Mouse (Mus musculus): Measurements from ENCODE around the gene Zdhhc16. TPM values are rescaled to one million over a fixed set of nuclear protein-coding genes. Genes with fewer than 3 reads are reported as not detected.
"Not testable (repeated sequence)": the region's sequence is repeated elsewhere in the genome, so short reads cannot be mapped to it uniquely, and the experiment has no call there.

The Zdhhc16 gene
- total RNA-seq, 2 experiments from 2014 or later: 33.5 to 54.9 TPM

GRCm38 (mm10) chr19:41912121-41913080, 20.9 kb upstream of the Zdhhc16 start:
- ATAC-seq (replicated peaks; ENCODE audit: poor library complexity): no peak

GRCm38 (mm10) chr19:41913774-41914591, 19.3 kb upstream of the Zdhhc16 start:
- peak; percentile 40 for ATAC-seq (replicated peaks; ENCODE audit: poor library complexity)

GRCm38 (mm10) chr19:41914592-41914882, 18.7 kb upstream of the Zdhhc16 start:
- ATAC-seq (replicated peaks; ENCODE audit: poor library complexity): not testable (repeated sequence)

- no peak for ATAC-seq (replicated peaks; ENCODE audit: poor library complexity)
Measured at GRCm38 (mm10) chr19:41915294-41915693, 18.0 kb upstream of the Zdhhc16 start.

- ATAC-seq (replicated peaks; ENCODE audit: poor library complexity): peak; percentile 70
Measured at GRCm38 (mm10) chr19:41916853-41917252, 16.4 kb upstream of the Zdhhc16 start.

- no peak for ATAC-seq (replicated peaks; ENCODE audit: poor library complexity)
Measured at GRCm38 (mm10) chr19:41919471-41919870, 13.8 kb upstream of the Zdhhc16 start.

GRCm38 (mm10) chr19:41920412-41921067, 12.7 kb upstream of the Zdhhc16 start:
- ATAC-seq (replicated peaks; ENCODE audit: poor library complexity): no peak

GRCm38 (mm10) chr19:41932686-41933085, 594 bp upstream of the Zdhhc16 start:
- peak; percentile 70 for ATAC-seq (replicated peaks; ENCODE audit: poor library complexity)

- ATAC-seq (replicated peaks; ENCODE audit: poor library complexity): no peak
Measured at GRCm38 (mm10) chr19:41934124-41934523, 844 bp downstream of the Zdhhc16 start.

GRCm38 (mm10) chr19:41935921-41936320, 2.6 kb downstream of the Zdhhc16 start:
- ATAC-seq (replicated peaks; ENCODE audit: poor library complexity): no peak

GRCm38 (mm10) chr19:41938539-41938938, 5.3 kb downstream of the Zdhhc16 start:
- ATAC-seq (replicated peaks; ENCODE audit: poor library complexity): no peak

GRCm38 (mm10) chr19:41943841-41944240, 10.6 kb downstream of the Zdhhc16 start:
- ATAC-seq (replicated peaks; ENCODE audit: poor library complexity): no peak

- peak; percentile 63; the same call in 1 of the 2 replicates for ATAC-seq (replicated peaks; ENCODE audit: poor library complexity)
Measured at GRCm38 (mm10) chr19:41952287-41952686, 19.0 kb downstream of the Zdhhc16 start.

- no peak for ATAC-seq (replicated peaks; ENCODE audit: poor library complexity)
Measured at GRCm38 (mm10) chr19:41953574-41953973, 20.3 kb downstream of the Zdhhc16 start.

GRCm38 (mm10) chr19:41969618-41970017, 36.3 kb downstream of the Zdhhc16 start:
- no peak for ATAC-seq (replicated peaks; ENCODE audit: poor library complexity)

- ATAC-seq (replicated peaks; ENCODE audit: poor library complexity): no peak
Measured at GRCm38 (mm10) chr19:41973891-41974794, 40.9 kb downstream of the Zdhhc16 start.

GRCm38 (mm10) chr19:41980422-41980818, 47.1 kb downstream of the Zdhhc16 start:
- peak; percentile 18 for ATAC-seq (replicated peaks; ENCODE audit: poor library complexity)

GRCm38 (mm10) chr19:41980819-41981594, 47.7 kb downstream of the Zdhhc16 start, which contains the start of gene Mms19:
Gene Mms19, minus strand, starts transcription at chr19:41981157.
- peak; percentile 76 for ATAC-seq (replicated peaks; ENCODE audit: poor library complexity)

- no peak for ATAC-seq (replicated peaks; ENCODE audit: poor library complexity)
Measured at GRCm38 (mm10) chr19:41981595-41981927, 48.3 kb downstream of the Zdhhc16 start, which contains the start of gene Ubtd1. Gene Ubtd1, plus strand, starts transcription at chr19:41981763.
